Mouse (Mus musculus) gastrocnemius, adult 2 months (tissue): Measurements from ENCODE around the gene Apbb2. TPM values are rescaled to one million over a fixed set of nuclear protein-coding genes. Genes with fewer than 3 reads are reported as not detected.

Experiments used
- DNase-seq: peaks from one replicate; pipeline ENCODE4 v3.0.0; 2022
- H3K27ac ChIP-seq: fragments of 200-600 bp; 2 replicates; pipeline ENCODE4 v1.8.1; 2022; ENCODE audit warnings: mild to moderate bottlenecking
- H3K4me3 ChIP-seq: fragments of 200-600 bp; 2 replicates; pipeline ENCODE4 v1.8.1; 2022; ENCODE audit warnings: mild to moderate bottlenecking, moderate library complexity
- CTCF ChIP-seq: fragments of 200-600 bp; IDR thresholded peaks from 2 replicates; pipeline ENCODE4 v1.8.1; 2022; ENCODE audit warnings: antibody characterized with exemption, mild to moderate bottlenecking, moderate library complexity
- intact Hi-C: fragments of 180-260 bp; cut with DNase I; formaldehyde crosslinking; loops from one replicate; pipeline ENCODE4 v1.15.1; 2025
- long read RNA-seq, 2 experiments: library from polyadenylated mRNA; stranded (forward); transcript quantifications; one replicate each; pipeline ENCODE4 v2.0.0; 2021
- total RNA-seq, 2 experiments: library from RNA; stranded (reverse); gene quantifications; 2 replicates each; pipeline ENCODE4 v1.2.3; 2021

Apbb2 gene
- 10 to 100 TPM; 35.9 to 43.2 TPM for total RNA-seq
- long read RNA-seq, experiment 1, partial matches to known transcripts, result 31 of 45 reads
- long read RNA-seq, experiment 1, other reads (novel, unspliced or antisense), result 13 of 45 reads
- long read RNA-seq, experiment 2, full-length matches to known transcripts, result 1 of 47 reads
- long read RNA-seq, experiment 2, partial matches to known transcripts, result 29 of 47 reads
- long read RNA-seq, experiment 2, other reads (novel, unspliced or antisense), result 17 of 47 reads

DNA sequence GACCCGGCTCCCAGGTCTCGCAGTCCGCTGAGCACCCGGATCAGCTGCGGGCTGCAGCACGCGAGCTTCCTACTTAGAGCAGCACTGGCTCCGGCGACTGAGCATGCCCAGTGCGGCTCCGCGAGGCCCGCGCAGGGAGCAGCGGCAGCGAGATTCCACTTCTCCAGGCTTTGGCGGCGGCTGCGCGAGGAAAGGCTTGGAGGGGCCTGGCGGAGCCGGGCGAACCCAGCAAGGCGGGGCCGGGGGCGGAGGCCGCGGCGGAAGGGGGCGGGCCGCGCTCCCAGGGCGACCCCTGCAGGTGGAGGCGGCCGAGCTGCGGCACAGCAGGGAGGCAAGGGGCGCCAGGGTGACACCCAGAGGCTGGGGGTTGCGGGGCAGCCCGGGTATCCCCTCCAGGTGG, at the start of gene Apbb2:
Gene Apbb2, minus strand, starts transcription at position 188 of the 400 bp plus-strand sequence.
- intact Hi-C loops, result loop anchor here (2.0 to 5.0 kb wide), 3 partner anchors 41 to 194 kb away; no protein-coding TSS in a partner anchor
- peak; percentile 97 for DNase-seq
- Histone ChIP-seq H3K4me3 (peak within 1 kb of the TSS; percentile 87), H3K27ac (peak within 1 kb of the TSS; percentile 94)
- TF ChIP-seq CTCF, result no peak; the same call in 1 of the 2 replicates

DNA sequence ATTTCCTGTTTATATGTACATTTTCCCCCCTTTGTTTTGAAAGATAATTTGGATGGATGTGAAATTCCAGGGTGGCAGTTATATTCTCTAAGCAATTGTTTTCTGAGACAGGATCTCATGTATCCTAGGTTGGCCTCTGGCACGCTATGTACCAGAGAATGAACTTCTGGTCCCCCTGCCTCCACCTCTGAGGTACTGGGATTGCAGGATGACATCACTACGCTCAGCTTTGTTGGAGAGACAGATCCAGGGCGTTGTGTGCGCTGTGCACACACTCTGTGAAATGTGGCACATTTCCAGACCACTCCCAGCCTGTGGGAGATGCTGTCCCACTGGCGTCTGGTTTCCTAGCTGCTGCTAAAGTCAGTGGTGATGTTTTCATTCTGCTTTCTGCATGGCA, 35.6 kb upstream of the Apbb2 start:
- intact Hi-C loops, result no loop called here
- DNase-seq, result peak; percentile 45
- no peak for TF ChIP-seq CTCF
- H3K27ac ChIP-seq, result no peak overlapping the region
- H3K4me3 ChIP-seq, result no peak overlapping the region

DNA sequence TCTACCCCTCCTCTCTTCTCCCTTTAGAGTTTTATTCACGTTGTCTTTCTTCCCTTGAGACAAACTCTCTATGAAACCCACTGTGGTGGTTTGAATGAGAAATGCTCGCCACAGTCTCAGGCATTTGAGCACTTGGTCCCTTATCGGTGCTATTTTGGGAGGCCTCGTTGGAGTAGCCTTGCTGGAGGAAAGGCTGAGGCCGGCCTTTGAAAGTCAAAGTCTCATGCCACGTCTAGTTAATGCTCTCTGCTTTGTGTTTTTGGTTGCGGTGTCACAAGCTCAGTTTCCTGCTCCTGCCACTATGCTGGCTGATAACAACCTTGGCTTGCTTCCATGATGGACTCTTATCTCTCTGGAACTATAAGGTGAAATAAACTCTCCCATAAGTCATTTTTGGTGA, 28.9 kb upstream of the Apbb2 start:
- intact Hi-C loops, result no loop called here
- TF ChIP-seq CTCF, result no peak
- DNase-seq, result no peak
- Histone ChIP-seq H3K27ac (no peak overlapping the region), H3K4me3 (no peak overlapping the region)

DNA sequence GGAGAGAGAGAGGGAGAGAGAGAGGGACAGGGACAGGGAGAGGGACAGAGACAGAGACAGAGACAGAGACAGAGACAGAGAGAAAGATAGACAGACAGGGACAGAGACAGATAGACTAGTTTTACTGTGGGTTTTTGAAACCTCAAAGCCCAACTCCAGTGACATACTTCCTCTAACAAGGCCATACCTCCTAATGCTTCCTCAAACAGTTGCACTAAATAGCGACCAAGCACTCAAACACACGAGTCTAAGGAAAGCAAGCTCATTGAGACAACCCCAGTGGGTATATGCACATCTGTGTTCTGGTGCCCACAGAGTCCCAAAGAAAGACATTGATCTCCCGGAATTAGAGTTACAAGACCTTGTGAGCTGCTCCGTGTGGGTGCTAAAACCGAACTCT, 24.7 kb upstream of the Apbb2 start:
- no peak for TF ChIP-seq CTCF
- DNase-seq, result no peak
- intact Hi-C loops, result no loop called here
- no peak overlapping the region for H3K27ac ChIP-seq
- H3K4me3 ChIP-seq, result no peak overlapping the region

DNA sequence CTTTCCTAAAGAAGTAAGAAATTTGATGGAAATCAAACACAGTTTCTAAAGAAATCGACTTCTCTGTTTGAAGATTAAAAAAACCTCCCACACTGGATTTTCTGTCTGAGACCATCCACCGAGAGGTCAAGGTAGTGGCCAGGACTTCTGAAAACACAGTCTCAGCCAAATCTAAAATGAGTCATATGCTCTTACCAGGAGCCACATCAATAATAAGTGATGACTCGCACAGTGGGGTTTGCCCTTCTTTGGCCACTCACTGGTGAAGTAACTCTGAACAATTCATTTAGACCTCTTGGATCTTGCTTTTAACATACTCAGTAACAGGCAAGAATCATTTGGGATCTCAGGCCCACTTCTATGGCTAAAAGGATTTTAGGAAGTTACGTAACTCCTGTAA, 23.6 kb upstream of the Apbb2 start:
- Histone ChIP-seq H3K4me3 (no peak overlapping the region), H3K27ac (no peak overlapping the region)
- intact Hi-C loops, result no loop called here
- TF ChIP-seq CTCF, result no peak
- DNase-seq, result no peak

DNA sequence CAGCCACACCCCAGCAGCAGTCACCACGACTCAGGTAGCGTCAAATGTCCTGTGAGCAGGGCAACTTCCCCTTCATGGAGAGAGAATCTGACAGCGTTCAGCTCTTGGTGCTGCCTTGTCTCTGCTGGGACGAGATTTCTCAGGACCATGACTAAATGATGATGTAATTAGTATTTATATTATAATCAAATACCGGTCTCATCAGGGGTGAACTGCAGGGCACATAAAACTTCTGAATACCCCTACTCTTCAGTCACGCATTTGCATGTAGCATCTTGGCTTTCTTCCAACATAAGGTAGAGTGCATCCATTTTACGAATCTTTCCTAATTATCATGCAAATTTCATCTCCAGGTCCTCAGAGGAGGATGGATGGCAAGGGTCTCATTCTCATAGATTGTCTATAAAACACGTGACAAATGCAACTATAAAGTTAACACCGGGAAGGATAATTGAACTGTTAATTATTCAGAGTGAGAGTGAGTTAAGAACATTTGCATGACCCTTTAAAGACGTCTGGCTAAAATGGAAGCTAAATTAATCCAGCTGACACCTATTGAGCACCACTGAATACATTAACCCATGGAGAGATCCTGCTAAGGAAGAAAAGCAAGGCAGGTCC, 17.0 kb upstream of the Apbb2 start:
- intact Hi-C loops, result no loop called here
- no peak for DNase-seq
- Histone ChIP-seq H3K27ac (no peak overlapping the region), H3K4me3 (no peak overlapping the region)
- no peak for TF ChIP-seq CTCF

DNA sequence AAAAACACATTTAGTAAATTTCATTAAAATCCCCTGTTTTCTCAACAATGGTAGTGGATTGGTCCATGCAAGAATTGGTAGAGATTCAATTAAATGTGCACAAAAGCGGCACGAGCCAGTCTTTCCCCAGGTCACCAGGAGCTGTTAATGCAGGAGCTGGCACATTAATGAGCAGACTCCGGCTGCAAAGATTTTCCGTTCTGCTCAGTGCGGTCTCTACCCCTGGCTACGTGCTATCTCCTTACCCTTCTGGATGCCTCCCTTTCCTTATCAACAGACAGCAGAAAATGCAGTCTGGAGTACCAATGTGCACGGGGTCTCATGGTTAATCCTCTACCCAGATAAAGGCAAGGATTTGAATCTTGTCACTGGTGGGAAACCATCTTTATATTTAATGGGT, 9.2 kb upstream of the Apbb2 start:
- no peak overlapping the region for H3K27ac ChIP-seq
- no peak overlapping the region for H3K4me3 ChIP-seq
- intact Hi-C loops, result no loop called here
- no peak for TF ChIP-seq CTCF
- no peak for DNase-seq

DNA sequence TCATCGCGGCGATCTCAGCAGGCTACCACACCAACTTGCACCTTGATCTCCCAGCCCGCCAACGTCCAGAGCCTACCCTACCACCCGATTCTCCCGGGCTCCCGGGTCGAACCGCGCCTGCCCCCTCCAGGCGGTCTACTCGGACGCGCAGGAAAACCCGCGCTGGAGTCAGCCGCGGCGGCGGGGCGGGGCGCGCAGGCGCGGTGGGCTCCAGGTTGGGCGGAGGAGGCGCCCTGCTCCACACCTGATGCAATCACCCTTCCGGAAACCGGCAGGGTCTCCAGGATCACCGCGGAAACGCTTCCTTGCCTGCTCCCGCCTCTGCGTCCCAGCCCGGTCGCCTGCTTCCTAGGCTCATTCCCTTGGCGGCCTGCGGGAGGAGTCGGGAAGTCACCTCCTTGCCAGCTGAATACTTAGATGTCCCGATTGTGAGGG, 1.6 kb upstream of the Apbb2 start:
- peak; percentile 91 for DNase-seq
- TF ChIP-seq CTCF, result peak; percentile 71
- intact Hi-C loops, result no loop called here
- Histone ChIP-seq H3K4me3 (peak overlapping the region; percentile 87), H3K27ac (peak overlapping the region; percentile 76)

DNA sequence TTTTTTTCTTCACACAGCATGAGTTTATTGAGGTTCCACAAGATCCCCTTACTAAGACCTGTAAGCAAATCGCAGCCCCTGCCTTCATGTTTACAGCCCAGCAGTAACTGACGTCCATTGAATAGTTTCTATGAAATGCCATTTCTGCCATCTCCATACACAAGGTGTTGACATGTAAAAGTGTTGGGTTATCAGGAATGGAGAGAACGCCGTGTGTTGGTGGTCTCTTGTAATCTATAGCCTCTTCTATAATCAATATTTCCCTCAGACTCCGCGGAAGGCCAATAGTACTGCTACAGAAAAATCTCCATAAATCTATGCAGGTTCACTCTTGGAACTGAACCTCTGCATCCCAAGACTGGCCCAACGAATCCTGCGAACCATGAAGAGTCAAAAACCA, 1.1 kb upstream of the Apbb2 start:
- intact Hi-C loops, result loop anchor here (2.0 to 5.0 kb wide), 3 partner anchors 42 to 195 kb away; no protein-coding TSS in a partner anchor
- TF ChIP-seq CTCF, result no peak
- H3K4me3 ChIP-seq, result peak overlapping the region; percentile 87
- peak overlapping the region; percentile 76 for H3K27ac ChIP-seq
- DNase-seq, result no peak

DNA sequence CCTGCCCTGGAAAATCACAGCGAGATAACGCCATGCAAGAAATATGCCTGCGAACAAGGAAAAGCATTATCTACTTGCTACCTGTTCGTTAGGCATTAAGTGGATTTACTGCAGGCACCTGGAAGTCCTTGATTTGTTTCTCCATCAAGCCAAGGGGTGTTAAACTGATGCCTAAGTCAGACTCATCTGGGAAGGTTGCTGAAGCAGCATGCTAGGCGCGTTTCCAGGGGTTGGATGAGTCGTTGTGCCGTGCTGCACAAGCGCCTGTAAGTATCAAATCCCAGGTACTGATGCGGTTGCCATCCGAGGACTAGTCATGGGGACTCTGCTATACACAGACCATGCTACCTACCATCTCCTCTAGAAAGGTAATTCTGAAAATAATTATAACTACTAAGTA, 611 bp upstream of the Apbb2 start:
- H3K4me3 ChIP-seq, result peak overlapping the region; percentile 72

DNA sequence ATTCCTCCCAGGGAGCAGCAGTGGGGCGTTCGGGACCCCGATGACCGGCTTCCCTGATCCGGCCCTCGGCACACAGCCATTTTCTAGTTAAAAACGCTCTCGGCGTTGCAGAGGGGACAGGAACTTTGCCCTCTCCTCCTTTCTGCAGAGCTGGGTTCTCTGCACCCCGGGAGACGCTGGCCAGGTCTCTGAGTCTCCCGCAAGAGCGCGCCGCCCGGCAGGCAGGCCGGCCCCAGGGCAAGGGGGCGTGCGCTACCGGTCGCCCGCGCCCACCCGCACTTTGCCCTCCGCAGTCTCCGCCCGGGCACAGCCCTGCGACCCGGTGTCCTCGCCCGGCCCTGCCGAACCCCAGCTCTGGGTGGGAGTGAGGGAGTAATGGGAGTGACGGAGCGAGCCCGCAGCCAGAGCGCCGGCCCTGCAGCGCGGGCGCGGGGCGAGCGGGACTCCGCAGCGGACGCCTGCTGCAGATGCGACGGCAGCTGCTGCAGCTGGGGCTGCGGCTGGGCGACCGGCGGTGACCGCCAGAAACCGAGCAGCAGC, 593 bp downstream of the Apbb2 start:
- TF ChIP-seq CTCF, result no peak
- DNase-seq, result no peak
- intact Hi-C loops, result loop anchor here (2.0 to 5.0 kb wide), 3 partner anchors 41 to 193 kb away; no protein-coding TSS in a partner anchor
- peak overlapping the region; percentile 72 for H3K4me3 ChIP-seq
- H3K27ac ChIP-seq, result peak overlapping the region; percentile 94

More for the DNA sequence above, 611 bp upstream of the Apbb2 start:
- TF ChIP-seq CTCF, result no peak
- DNase-seq, result no peak
- intact Hi-C loops, result loop anchor here (2.0 to 5.0 kb wide), 3 partner anchors 42 to 194 kb away; no protein-coding TSS in a partner anchor
- H3K27ac ChIP-seq, result peak overlapping the region; percentile 94

DNA sequence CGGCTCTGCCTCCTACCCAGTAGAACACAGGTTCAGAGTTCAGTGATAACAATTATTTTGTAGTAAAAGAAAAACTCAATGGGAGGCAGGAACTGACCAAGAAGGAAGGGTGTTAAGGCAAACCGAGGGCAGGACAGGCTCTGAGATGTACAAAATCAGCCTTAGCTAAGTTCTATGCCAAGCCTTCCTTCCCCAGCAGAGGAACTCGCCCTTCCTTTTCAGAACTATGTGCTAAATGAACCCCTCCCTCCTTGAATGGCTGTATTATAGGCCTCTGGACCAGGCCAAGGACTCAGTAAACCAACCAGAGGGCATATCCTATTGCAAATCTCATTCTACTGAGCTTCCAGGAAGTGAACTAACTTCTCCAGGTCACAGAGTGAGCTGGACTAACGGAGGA, 3.6 kb downstream of the Apbb2 start:
- peak overlapping the region; percentile 23 for H3K4me3 ChIP-seq
- no peak for TF ChIP-seq CTCF
- H3K27ac ChIP-seq, result peak overlapping the region; percentile 64
- DNase-seq, result no peak
- intact Hi-C loops, result loop anchor here (5.0 kb wide), 2 partner anchors 38 to 93 kb away; no protein-coding TSS in a partner anchor

DNA sequence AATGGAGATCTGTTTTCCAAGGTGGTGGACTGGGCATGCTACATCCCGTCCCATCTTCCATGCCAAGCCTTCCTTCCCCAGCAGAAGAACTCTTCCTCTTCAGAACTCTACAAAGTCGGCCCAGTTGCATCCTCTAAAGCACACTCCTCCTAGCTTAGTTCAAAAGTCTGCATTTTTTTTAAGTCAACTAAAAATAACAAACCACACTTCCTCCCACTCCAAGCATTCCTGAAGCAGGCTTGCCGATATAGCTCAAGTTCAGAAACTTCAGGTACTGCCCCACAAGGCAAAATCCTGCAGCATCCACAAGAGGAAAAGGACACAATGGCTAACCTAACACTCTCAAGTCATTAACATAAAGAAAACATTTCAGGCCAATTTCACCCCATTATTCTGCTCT, 4.9 kb downstream of the Apbb2 start:
- Histone ChIP-seq H3K27ac (peak overlapping the region; percentile 64), H3K4me3 (no peak overlapping the region)
- DNase-seq, result no peak
- TF ChIP-seq CTCF, result no peak
- intact Hi-C loops, result no loop called here
